Mouse (Mus musculus) 3134 (cell line): Measurements from ENCODE around the gene Ift52.

Experiments used
- DNase-seq: peaks from one replicate; pipeline ENCODE4 v3.0.0-alpha.2; 2011; ENCODE audit warnings: low spot score; ENCODE audit not compliant: insufficient read length; ENCODE audit errors: extremely low read depth

The Ift52 gene

DNA sequence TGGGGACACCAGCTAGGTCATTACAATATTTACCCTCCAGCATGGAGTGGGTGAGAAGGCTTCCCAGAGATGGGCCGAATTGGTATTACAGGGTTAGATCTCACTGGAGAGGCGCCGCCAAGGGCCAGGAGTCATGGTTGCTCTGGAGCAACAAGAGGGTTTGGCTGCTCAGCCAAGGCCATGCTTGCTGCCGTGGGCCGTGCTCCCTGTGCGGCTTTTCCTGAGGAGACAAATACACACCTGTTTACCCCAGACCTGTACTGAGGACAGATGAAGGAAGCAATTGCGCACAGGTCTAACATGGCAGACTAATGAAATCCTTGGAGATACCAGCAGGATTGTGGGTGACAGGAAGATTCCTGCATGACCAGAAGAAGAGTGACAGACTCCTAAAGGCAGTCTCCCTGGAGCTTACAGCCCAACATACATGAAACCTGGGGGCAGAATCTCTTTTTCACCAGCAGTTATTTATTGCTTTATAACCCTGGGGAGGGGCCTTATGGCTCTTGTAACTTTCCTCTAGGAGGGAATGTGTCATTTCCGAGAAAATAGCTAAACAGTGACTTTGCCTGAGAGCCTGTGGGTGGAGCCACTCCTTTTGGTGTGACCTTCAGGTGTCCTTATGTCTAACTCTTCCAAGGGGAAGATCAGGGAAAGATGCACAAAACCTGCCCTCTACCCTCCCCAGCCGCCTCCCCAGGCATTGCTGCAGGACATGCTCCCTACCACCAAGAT, 56.0 kb downstream of the Ift52 start:
- no peak for DNase-seq

DNA sequence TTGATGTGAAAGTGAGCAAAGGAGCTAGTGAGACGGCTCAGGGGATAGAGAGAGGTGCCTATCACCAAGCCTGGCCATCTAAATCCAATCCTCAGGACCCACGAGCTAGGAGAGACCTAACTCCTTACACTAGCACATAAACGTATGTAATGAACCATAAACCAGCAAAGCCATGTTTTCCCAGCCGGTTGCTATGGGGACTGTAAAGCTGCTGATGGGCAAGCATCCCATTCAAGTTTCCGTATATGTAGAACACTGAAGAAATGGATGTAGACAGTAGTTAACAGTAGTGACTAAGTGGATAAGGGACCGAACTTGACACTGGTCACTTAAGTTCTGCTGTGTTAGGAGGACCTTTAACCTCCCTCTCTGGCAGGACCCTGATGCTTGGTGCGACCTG, 56.9 kb downstream of the Ift52 start:
- DNase-seq: no peak

- DNase-seq: no peak
Observed at GRCm38 (mm10) chr2:163074808-163075207, 57.7 kb downstream of the Ift52 start.

DNA sequence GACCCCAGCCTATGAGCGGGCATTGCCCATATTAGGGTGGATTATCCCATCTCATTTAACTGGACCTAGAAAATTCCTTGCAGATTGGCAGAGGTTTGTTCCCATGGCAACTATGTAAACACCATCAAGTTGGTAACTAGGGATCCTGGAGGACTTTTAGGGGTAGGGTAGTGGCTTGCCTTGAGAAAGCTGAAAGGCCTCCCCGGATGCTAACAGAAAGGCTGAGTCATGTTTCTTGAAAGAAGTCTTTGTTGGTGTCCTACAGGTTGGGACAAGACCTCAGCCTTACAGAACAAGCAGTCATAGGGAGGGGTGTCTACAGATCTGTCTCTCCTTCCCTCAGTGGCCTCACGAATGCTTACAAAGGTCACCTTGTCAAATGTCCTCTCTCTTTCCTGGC, 58.1 kb downstream of the Ift52 start:
- no peak for DNase-seq

DNA sequence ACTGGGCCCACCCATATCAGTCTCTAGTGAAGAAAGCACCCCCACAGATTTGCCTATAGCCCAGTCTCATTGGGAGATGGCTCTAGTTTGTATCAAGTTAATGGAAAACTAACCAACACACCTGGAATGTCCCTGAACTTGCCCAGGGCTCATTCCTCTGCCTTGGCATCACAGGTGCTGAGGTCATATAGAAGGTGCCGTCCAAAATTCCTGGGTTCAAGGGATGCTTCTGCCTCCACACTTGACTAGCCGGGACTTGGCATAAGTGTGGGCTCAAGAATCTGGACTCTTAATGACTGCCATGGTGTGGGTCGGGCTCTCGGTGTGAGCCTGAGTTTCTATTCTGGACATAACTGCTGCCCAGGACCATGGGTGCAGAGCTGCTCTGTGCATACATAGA, 61.9 kb downstream of the Ift52 start:
- DNase-seq: no peak

DNA sequence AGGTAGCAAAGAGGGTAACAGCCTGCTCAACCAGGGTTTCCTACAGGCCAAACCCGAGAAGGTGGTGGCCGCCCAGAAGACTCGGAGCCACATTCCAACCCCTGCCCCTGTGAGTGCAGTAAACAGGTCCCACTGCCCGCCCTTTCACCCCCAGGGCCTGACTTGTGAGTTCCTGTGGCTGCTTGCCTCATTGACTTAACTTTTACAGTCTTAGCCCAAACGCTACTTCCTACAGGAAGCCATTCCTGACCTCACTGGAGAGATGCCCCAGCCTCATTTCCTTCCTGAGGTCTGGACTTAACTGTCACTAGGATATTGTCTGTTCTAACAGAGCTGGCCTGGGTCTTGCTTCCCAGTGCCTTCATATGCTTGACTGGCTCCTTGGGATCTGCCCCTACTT, 65.4 kb downstream of the Ift52 start:
- DNase-seq: no peak

GRCm38 (mm10) chr2:163084519-163084918, 67.4 kb downstream of the Ift52 start:
- DNase-seq: no peak

- DNase-seq: no peak
Observed at GRCm38 (mm10) chr2:163085047-163085446, 67.9 kb downstream of the Ift52 start.

- DNase-seq: no peak
Observed at GRCm38 (mm10) chr2:163086561-163086960, 69.4 kb downstream of the Ift52 start.

DNA sequence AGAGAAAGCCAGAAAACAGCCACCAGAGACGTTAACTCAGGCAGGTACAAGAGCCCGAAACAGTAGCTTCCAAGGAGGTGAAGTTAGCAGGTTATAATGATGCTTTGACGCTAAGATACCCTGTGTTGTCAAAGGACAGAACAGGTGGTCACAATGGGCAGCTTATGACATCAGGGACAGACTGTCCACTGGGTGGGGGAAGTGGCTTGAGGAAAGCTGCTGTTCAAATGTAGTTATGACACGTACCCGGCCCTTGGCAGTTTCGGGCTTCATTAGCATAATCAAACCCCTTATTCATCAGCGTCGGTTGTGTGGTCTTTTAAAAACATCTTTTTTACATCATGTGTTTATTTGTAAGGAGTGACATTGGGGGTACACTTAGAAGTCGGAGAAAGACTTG, 70.6 kb downstream of the Ift52 start, which contains the start of gene Gtsf1l:
Gtsf1l (minus strand) TSS at position 128 of the 400 bp plus-strand sequence.
- DNase-seq: no peak

DNA sequence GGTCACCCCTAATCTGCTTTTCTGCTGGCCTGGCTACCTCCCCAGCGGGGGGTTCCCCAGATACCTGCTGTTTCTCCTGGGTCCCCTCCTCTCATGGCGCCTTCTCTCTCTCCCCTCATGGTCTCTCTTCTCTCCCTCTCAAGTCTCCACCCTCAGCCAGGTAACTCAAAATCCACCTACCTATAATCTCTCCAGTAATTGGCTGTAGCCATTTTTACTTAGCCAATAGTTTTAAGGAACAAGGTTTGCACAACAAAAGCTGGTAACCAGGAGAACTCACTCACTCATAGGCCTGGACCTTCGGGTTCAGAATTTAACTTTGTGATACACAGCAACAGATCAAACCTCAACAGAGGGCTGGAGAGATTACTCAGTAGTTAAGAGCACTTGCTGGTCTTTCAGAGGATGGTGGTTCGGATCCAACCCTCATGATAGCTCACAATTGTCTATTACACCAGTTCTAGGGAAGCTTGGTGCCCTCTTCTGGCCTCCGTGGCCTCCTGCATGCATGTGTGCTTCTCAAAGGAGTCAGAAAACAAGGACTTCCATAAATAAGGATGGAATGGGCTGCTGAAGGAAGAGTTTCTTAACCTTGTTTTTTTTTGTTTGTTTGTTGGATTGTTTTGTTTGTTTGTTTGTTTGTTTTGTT, 72.4 kb downstream of the Ift52 start:
- no peak for DNase-seq

DNA sequence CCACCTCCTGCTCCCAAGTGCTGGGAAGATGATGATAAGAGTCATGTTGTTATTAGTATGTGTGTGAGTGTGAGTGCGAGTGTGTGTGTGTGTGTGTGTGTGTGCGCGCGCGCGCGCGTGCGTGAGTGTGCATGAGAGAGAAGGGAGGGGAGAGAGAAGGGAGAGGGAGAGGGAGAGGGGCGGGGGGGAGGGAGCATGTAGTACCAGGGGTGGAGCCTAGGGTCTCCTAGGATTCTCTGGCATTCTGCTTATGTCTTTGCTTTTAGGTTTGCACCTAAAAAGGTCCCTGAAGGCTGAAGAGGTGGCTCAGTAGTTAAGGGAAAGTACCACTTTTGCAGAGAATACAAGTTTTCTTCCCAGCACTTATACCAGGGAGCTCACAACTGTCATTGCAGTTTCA, 77.8 kb downstream of the Ift52 start:
- no peak for DNase-seq
